Mouse (Mus musculus): ENCODE results near the gene Vsnl1.

Gene Vsnl1

DNA sequence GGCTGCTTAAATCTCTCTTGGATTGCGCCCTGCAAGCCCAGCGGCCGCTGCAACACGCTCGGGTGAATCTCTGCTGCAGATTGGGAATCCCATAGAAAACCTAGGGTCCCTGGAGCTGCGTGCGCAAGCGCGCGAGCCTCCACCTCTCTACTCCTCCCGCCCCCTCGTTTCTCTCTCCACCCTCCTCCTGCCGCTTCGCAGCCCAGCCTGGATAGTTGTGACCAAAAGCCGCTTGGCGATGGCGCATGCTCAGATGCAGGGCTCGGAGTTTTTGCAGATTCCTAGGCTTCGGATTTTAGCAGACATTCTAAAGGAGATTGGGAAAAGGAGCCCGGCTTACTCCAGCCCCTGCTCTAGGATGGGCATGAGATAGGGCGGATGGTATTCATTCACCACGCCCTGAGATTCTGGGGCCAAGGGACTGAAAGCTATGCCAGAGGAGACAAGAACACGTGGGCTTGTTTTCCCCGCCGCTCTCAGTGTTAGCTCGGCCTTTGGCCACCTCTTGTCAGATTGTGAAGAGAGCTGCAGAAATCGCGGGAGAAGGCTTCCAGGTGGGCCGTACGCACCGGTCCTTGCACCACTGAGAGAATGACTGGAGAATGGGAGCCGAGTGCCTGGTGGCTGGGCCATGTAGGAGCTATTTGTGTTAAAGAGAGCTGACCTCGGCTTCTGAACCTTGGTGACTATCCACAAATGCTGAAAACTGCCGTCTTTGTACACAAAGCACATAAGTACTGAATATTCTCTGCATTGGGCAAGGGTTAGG is at the start of gene Vsnl1:
Gene Vsnl1, minus strand, starts transcription at position 117 of the 769 bp plus-strand sequence.
- DNase-seq = peak; percentile 90 to 92

DNA sequence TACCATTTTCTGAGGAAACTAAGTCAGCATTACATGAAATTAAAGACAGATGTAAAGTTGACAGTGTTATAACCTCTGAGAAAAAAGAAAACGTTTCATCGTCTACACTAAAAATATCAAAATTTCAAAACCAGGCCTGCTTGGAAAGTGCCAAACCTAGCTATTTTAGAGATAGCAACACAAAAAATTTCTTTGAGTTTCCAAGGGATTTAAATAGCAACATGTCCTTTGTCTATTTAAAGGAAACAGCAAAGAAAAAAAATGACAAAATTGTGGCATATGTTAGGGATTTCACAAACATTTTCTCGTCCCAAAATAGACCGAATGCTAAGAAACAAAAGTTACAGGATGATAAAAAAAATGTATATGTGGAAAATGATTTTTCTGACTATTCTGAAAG is 20.2 kb upstream of the Vsnl1 start:
- no peak for DNase-seq

DNA sequence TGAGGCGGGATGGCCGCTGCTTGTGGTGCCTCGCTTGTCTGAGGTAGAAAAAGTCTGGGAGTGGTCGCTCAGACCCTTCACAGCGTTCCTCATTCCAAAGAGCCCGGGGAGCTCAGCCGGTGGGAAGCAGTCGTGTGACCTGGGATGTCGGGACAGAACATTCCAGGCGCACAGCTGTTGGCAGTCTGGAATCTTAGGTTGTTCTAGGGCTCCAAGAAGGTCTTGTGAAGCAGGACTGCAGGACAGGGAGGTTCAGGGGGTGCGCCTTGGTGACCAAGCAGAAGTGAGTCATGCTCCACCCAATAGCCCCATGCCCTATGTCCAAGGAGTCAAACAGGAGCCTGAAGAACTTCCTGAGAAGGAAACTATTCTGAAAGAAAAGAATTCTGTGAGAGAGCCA is 19.8 kb upstream of the Vsnl1 start:
- DNase-seq = no peak

DNA sequence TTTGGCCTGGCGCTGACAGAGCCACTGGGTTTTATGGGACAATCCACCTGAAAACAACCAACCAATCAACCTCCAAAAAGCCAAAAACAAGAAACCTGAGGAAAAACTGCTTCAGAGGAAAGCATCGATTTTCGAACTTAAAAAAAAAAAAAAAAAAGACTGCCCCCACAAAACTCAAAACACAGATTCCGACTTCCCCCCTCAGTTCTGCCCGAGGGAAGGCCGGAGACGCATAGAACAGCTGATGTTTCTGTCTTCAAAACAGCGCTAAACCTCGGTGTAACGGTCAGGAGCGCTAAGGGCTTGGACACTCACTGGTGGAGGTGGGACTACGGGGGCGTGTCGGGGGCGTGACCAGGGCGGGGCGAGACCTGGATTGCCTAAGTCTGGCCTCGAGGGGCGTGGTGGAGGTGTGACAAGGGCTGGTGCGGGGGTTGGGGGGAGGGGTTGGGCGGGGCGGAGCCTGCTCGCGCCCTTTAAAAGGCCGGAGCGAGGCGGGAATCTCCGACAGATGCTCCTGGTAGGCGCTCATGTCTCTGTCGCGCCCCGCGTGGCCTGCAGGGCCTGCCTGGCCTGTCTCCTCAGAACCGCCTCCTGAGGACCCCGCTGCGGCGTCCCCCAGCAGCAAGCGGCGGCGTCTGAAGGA is 19.3 kb upstream of the Vsnl1 start, which contains the start of gene Rad51ap2:
Gene Rad51ap2, plus strand, starts transcription at position 531 of the 646 bp plus-strand sequence.
- DNase-seq = peak; percentile 93 to 96

DNA sequence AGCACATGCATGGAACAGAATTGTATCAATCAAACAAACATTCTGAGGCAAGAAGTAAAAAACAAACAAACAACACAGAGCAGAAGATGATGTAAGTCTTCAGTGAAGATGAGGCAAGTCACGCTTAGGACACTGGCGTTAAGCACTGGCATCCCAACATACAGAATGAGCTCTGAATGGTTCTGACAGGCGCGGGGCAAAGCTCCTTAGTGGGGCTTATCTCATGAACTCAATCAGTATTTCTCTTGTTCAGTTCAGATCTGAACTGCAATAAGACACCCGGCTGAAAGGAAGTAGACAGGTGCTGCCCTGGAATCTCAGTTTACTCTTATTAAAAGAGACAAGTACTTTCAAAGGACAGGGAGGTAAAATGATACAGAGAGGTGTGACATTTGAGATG is 17.7 kb upstream of the Vsnl1 start:
- no peak for DNase-seq

DNA sequence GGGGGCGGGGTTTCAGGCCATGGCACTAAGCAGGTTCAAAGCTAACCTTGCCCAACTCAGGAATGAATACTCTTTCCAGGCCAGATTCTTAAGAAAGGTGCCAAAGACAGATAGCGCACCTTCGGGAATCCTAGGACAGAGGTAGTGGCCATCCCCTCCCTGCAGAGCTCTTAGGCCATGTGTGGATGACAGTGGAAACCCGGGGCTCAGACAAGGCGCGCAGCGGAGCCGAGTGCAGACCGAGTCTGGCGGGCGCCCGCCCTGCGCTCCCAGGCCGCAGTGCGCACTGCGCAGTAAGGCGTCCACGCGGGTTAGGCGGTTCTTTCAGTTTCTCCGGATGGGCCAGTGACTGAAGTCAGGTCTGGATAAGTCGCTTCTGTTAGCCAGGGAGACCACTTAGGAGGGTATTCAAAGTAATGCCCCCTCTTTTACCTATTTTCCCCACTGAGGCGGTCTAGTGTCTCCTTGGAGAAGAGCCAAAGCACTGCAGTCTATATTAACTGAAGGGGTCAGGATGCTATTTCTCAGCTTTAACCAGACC is 1.6 kb upstream of the Vsnl1 start:
- peak; percentile 47 to 49 for DNase-seq

DNA sequence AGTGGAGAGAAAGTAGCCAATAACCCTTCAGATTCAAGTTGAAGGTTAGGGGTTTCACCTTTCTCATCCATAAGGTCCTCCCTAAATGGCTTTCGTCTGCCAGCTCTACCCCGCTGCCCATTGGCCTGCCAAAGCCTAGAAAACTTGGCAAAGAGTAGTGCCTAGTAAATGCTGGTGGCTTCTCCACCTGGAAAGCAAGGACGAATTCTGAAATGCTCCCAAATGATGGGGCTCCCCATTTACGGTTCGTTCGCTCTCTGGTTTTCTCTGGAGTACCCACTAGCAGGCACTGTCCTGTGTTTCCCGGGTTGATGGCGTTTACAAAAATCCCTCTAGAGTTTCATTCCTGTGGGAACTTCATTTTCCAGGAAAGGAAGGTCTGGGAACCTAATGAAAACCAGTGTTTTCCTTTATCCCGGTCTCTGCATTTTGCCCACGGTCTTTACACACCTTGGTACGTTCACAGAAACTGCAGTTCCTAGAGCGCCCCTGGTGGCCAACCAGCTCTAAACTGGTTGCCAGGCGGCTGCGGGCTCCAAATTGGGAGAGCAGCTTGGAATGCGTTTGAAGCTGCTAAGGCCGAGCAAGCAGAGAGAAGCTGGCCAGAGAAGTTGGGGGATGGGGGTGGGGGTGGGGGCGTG is 973 bp upstream of the Vsnl1 start:
- peak; percentile 95 to 96 for DNase-seq

DNA sequence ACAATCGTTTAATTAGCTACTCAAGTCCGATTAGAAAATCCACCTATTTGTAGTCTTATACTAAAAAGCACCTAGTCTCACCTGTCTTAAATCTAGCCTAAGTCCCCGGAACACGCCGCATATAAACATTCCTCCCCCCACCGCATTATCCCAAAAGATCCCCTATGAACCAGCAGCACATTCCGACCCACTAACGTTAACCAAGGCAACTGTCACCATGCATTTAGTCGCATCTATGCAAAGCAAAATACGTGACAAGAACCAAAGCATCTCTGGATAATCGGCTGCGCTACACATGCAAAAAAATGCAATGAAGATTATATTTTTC is 426 bp downstream of the Vsnl1 start:
- DNase-seq = no peak

DNA sequence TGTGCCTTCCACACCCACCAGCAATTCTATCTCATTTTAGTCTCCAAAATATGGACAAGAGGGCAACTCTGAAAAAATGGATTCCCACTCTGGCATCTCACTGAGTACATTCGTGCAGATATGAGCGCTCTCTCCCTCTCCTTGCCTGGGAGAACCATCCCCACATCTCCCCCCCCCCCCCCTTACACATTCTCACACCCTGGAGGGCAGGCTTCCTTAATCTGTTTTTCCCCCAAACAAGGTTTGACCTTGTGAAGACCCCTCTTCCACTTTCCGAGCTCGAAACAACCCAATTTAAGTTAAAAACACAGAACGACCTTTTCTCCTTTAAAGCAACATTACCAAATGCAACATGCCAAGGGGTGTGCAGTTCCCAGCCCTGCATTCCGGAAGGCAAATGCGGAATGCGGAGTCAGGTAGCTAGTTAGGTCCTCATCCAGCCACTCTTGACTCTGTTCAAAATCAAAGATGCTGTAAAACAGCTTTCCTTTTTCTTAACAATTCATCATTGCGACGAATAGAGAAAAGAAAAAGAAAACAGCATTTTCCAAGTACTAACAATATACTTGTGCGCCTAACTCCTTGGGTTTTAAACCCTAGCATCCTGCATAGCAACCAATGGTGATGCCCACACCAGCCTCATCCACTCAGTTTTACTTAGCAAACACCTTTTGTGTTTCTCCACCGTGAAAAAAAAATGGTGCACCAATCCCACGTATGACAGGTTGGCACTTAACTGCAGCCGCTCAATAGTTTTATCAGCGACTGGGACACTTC is 979 bp downstream of the Vsnl1 start:
- DNase-seq = peak in 1 of 2 experiments; percentile 50

DNA sequence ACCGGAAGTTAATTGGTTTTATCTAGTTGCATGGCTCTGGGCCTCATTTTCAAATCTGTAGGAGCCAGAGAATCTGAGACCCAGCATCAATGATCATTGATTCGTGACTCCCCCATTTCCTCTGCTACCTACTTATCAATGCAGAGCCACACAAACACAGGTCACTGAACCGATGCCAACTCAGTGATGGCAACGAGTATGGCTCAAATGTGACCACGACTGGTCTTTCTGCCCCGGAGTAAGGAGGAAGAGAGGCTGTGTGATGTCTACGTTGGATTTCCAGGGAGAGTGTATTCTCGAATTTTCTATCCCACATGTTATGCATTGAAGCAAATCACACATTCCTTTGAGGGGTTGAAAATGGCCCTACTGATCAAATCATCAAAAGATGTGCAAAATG is 2.0 kb downstream of the Vsnl1 start:
- peak; percentile 27 to 50 for DNase-seq

DNA sequence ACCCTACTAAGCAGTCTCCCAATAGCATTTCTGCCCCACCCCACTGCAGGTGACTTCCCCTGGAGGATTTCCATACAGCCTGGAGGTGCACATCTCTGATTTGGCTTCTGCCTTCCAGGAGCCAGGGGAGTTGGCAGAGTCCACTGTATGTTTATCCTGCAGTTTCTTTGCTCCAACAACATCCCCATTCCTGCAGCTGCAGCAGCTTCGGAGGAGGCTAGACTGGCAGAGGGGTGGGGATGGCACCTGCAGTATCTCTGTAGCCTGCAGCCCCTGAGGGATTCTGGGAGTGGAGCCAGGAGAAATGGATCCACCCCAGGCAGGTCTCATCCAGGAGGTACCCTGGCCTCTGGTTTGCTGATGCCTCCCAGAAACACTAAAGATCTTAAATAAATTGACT is 2.7 kb downstream of the Vsnl1 start:
- peak; percentile 26 to 49 for DNase-seq

DNA sequence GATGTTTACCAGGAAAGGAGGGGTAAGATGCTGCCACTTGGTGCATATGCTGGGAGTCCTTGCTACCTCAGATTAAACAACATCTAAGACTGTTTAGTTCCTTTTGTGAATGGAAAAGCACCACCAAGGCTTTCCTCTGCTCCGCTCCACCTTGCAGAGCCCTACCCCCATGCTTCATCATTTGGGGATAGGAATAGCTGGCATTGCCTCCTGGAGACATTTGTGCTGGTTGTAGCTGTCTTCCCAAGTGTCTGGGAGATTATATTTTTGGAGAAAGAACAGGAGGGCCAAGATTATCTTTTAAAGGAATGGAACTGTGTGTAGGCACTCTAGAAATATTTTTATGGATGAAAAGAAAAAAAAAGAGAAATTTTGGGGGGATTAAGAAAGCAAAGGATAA is 3.3 kb downstream of the Vsnl1 start:
- no peak for DNase-seq

DNA sequence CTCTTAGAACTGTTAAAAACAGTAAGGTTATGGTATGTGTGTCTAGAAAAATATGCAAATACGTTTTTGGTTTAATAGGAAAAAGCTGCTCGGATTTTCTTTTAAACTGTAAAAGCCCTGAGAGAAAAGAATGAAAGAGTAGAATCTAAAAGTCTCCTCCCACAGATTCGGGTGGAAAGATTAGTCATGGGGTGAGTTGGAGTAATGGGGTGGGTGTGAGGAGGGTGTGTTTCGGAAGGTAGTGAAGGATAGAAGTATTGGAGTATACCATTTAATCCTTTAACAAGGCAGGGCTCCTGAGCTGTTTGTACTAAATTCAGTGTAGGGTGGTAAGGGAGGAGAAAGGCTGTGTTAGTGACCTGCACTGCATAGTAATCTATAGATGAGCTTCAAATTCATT is 9.0 kb downstream of the Vsnl1 start:
- no peak for DNase-seq

DNA sequence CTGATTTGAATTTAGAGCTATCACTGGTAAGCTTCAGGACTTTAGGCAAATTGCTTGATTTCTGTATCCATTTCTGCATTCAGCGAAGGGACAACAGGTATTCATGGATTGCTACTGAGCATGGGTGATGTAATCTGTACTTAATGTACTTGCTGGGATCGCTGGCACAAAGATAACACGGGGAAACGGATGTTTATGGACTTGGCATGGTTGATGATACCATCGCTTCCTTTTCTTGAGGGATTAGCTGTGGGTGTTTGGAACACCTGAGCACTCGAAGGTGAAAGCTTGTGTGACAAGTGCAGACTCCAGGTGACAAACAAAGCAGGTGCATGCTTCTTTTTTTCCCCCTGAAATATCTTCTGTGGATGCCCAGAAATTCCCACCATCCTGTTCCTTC is 18.3 kb downstream of the Vsnl1 start:
- DNase-seq = peak in 1 of 2 experiments; percentile 46

DNA sequence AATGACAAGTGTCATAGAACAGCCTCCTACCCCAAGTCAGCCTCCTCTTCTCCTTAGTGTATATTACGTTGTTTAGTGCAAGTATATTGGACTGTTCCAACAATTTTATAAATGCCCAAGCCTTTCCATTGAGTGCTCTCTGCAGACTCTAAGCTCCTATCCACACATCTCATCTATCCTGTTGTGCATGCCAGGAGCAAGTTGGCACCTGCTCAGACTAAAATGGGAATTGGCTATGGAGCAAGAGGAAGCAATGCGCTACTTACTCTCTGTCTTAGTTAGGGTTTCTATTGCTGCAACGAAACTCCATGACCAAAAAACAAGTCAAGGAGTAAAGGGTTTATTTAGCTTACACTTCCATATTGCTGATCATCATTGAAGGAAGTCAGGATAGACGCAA is 28.7 kb downstream of the Vsnl1 start:
- peak; percentile 59 to 62 for DNase-seq

DNA sequence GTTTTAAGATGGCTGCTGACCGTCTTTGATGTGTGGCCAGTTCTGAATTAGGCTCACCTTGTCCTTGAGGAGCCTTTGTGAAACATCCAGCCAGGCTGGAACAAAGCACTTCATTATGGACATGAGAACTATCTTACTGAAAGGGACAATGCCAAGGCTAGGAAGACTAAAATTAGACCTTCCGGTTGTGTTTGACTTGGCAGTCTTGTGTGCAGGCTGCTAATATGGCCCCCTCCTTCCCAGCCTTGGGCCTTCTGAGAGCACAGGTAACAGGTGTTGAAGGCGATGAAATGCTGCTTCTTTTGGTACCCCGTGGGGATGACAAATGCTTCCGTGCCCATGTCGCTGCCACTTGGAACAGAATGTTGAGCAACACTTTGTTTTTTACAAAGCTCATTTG is 37.6 kb downstream of the Vsnl1 start:
- DNase-seq = peak; percentile 75 to 81

DNA sequence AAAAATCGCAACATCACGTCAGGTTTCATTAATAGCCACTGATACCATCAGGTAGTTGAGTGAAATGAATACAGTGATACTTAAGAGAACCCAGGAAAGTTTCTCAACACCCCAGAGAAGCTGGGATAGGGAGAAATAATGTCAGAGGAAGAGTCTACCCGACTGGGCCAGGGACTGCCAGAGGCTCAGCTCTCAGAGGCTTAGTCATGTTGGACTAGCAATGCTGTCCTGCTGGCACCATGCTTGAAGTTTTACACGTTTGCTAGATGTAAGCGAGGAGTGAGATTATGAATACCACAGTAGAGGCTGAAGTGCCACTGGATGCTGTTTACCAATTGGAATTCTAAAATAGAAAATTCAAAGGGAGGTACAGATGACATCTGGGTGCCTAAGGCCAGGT is 39.4 kb downstream of the Vsnl1 start:
- DNase-seq = no peak

DNA sequence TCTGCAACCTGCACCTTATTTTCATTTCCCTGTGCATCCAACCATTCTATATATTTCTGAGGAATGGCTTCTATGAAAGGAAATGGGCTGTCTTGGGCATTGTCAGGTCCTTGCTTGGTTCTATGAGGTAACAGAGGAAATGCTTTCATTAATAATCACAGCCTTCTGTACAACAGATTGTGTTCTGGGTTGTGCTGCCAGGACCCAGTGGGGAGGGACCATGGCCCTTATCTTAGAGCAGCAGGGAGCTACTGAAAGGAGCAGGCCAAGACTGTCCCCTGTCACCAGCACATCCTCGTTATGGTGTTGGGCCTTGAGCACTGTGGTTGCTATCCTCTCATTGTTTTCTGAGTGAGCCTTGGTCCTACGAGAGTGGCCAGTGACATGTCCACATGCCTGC is 40.9 kb downstream of the Vsnl1 start:
- peak; percentile 91 to 95 for DNase-seq

DNA sequence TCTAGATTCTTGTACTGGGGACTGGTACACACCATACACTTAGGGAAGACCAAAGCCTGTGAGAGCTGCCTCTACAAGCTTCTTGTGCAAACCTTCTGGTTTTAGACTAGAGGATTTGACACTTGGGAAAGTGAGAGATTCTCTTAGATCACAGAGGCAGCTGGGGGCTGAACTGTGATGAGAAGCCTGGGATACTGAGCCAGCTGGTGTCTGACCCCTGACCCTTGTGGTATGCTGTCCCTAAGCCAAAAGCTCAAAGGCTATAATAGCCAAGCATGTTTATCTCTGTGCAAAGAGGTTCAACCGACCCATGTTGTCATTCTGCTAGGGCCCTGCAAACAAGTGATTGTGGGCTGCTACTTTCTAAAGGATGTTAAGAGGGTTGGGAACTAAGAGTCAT is 43.9 kb downstream of the Vsnl1 start:
- no peak for DNase-seq

DNA sequence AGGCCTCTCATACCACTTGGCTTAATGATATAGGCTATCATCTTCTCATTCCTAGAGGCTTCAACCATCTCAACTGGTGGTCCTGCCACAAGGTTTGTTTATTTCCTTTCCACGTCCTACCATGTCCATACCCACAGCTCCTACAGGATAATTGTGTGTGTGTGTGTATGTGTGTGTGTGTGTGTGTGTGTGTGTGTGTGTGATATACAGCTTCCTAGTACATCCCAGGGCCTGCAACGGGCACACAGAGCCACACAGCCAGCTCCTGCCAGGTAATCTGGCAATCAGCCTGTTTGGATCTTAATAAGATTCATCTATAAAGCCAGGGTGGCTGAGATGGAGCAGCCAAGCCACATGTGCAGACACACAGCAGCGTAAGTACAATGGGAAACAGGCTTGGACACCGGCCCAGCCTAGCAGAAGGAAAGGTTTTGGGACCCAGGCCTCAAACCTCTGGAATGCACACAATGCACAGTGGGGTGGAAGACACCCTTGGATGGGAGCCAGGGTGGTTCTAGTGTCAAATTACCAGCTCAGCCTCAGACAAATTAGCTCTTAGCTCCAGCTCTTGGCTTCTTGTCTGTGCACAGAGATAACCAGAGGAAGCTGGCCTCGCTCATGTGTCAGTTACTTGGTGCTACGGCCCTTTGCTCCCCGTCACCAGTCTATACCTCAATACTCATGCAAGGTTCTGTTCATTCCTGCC is 45.0 kb downstream of the Vsnl1 start:
- peak; percentile 67 to 75 for DNase-seq

DNA sequence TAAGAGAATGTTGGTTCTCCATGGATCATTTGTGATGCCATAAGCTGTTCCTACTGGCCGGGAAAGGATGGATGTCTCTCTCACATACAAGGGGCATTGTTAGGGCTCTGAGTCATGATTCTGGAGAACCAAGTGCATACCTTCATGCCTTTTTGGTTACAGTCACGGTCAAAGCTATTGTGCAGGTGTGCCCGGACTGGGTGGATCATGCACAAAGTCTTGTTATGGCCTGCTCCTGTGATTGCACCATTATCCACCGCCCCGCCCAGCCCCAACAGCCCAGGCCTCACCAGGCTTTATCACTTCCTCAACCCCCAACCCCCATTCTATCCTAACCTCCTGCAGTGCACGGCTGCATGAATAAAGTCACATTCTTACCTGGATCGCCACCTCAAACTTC is 47.3 kb downstream of the Vsnl1 start:
- DNase-seq = no peak

DNA sequence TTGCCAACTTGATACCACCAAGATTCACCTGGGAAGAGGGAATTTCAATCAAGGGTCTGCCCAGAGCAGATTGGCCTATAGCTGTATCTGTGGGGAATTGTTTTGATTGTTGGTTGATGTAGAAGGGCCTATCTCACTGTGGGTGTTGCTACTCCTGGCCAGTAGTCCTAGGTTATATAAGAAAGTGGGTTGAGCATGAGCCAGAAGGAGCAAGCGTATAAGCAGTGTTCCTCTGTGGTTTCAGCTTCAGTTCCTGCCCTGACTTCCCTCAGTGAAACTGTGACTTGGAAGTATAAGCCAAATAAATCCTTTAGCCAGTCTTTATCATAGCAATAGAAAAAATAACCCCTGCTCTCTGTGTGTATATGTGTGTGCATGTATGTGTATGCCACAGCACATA is 51.7 kb downstream of the Vsnl1 start:
- DNase-seq = no peak

Data from cerebellum, postnatal 36 days (tissue).